Mouse (Mus musculus) T-cell, adult 2 months (primary cell): ENCODE results near the gene Olfr171.
"Not testable (repeated sequence)": the region's sequence is repeated elsewhere in the genome, so short reads cannot be mapped to it uniquely, and the experiment has no call there.

Experiments
- DNase-seq: peaks from one replicate; pipeline ENCODE4 v3.0.0; 2022; ENCODE audit warnings: low spot score

The Olfr171 gene

DNA sequence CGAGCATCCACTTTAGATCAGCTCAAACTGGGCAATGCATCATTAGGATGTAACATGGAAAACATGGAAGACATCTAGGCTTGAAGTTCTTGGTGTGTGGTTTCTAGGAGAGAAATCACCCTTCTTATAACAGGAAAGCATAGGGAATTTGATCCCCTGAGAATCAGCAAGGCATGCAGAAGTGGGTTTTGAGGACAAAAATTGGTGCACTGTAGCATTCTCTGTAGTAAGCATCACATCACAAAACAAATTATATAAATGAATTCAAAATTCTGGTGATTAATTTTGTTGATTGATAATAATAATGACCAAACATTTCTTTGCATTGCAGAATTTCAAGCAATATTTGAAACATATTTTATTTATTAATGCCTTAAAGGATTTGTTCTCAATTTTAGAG, at the start of gene Olfr171:
Gene Olfr171, minus strand, starts transcription at position 101 of the 400 bp plus-strand sequence.
- DNase-seq: no peak

DNA sequence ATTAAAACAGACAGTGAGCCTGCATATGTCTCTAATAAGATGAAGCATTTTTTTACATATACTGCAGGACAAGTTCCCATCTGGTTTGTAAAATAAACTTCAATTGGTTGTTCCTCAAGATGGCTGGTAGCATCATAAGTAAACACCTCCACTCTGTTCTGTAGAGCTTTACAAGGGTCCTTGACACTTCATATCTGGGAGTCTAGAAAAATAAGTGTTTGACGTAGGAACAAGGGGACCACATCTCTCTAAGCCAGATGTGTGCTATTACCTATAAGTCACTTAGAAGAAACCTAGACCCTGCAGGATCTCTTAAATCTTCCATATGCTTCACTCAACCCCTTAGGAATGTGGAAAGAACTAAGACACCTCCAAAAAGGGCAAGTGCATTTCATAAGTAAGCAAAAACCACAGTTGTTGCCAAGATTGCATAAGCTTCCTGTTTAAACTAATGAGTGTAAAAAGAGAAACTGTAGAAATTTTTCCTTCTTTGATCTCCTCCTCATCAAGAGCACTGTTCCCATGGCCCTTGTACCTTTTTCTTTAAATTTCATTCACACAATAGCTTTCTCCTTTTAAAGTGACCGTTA, 41.1 kb upstream of the Olfr171 start:
- DNase-seq: no peak

DNA sequence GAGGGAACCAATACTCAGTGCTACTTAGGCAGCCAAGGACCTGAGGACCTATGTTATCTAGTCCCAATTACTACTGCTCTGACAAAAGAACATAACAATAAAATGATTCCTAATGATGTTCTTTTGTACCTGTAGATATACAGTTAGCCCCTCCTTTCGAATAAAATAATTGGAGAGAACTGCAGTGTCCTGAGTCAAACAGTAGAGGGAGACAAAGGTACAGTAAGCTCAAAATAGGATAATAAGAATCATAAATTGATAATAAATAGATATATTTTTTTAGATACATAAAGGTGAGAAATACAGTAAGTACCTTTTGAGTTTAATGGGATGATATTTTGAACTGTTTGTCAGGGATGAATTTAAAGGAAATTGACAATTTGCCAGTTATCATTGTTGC, 36.6 kb upstream of the Olfr171 start:
- no peak for DNase-seq

DNA sequence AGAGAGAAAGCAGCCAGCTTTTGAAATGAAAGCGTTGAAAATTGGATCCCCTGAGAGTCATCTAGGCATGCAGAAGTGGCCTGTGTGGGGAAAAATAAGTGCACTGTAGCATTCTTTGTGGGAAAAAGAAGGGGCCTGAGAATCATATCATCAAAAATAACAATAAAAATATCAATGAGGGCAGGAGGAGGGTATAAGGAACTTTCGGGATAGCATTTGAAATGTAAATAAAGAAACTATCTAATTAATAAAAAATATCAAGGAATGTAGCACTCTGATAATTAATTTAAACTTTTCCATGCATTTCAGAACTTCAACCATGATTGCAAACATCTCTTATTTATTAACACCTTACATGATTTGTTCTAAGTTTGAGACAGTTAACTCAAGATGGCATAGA, 17.9 kb downstream of the Olfr171 start, which contains the start of gene Olfr170:
Gene Olfr170, minus strand, starts transcription at position 101 of the 400 bp plus-strand sequence.
- DNase-seq: not testable (repeated sequence)

- no peak for DNase-seq
Measured at GRCm38 (mm10) chr16:19603166-19603565, 26.6 kb downstream of the Olfr171 start.
